ENCODE assay signal across 1 mouse cellular context in genomic region chr15:102404608-102405488, GRCm38 (mm10).
TF ChIP-seq lines count a peak whose summit lies in the region.

No protein-coding gene starts in this region.

TF ChIP-seq in CH12.LX, 34 proteins besides CTCF, POLR2A, EP300 and RAD21 (continued from another document):
- no peak for TF ChIP-seq ETS1 (conservative IDR thresholded peaks at IDR 0.05; ENCODE audit: low read depth, low read length)
- no peak for TF ChIP-seq CHD2 (IDR thresholded peaks at IDR 0.05; ENCODE audit: low read length)
- TF ChIP-seq ZNF384 (IDR thresholded peaks at IDR 0.05; ENCODE audit: low read depth, low read length), result no peak
- TF ChIP-seq CHD1 (IDR thresholded peaks at IDR 0.05; ENCODE audit: low read depth, low read length), result peak; percentile 92; the same call in 1 of the 2 replicates
- no peak for TF ChIP-seq NELFE (IDR thresholded peaks at IDR 0.05; ENCODE audit: low read depth, low read length)
- TF ChIP-seq ELF1 (IDR thresholded peaks at IDR 0.05; ENCODE audit: low read depth, low read length), result no peak
- no peak for TF ChIP-seq ZC3H11A (IDR thresholded peaks at IDR 0.05; ENCODE audit: low read depth, low read length)
- peak; percentile 82; the same call in 1 of the 2 replicates for TF ChIP-seq MYC (IDR thresholded peaks at IDR 0.05; ENCODE audit: low read depth, low read length)
- peak; percentile 42; the same call in 1 of the 2 replicates for TF ChIP-seq IRF4 (IDR thresholded peaks at IDR 0.05; ENCODE audit: low read depth, low read length)
- TF ChIP-seq MEF2A (IDR thresholded peaks at IDR 0.05; ENCODE audit: borderline replicate concordance, low read depth, low read length), result peak; percentile 76; the same call in 1 of the 2 replicates
- TF ChIP-seq NRF1 (IDR thresholded peaks at IDR 0.05; ENCODE audit: low read depth, low read length), result peak; percentile 62
- TF ChIP-seq JUND (conservative IDR thresholded peaks at IDR 0.05; ENCODE audit: low read depth, low read length), result no peak
- TF ChIP-seq HCFC1 (IDR thresholded peaks at IDR 0.05; ENCODE audit: low read depth, low read length), result no peak
- no peak for TF ChIP-seq ZMIZ1 (IDR thresholded peaks at IDR 0.05; ENCODE audit: low read depth, low read length)
- no peak for TF ChIP-seq PAX5 (IDR thresholded peaks at IDR 0.05; ENCODE audit: low read length)
- no peak for TF ChIP-seq USF1 (IDR thresholded peaks at IDR 0.05; ENCODE audit: low read depth, low read length)
- TF ChIP-seq TBP (conservative IDR thresholded peaks at IDR 0.05; ENCODE audit: low read depth, low read length), result no peak
- peak; percentile 86 for TF ChIP-seq UBTF (IDR thresholded peaks at IDR 0.05; ENCODE audit: low read depth, low read length)
- TF ChIP-seq POLR2AphosphoS2 (IDR thresholded peaks at IDR 0.05; ENCODE audit: low read depth, low read length), result peak; percentile 76
- TF ChIP-seq KAT2A (IDR thresholded peaks at IDR 0.05; ENCODE audit: insufficient replicate concordance, low read length), result no peak
- no peak for TF ChIP-seq MAFK (IDR thresholded peaks at IDR 0.05; ENCODE audit: insufficient replicate concordance, low read length)
- TF ChIP-seq TCF12 (IDR thresholded peaks at IDR 0.05; ENCODE audit: low read depth, low read length), result no peak
- TF ChIP-seq RCOR1 (conservative IDR thresholded peaks at IDR 0.05; ENCODE audit: low read depth, low read length), result peak; percentile 81; the same call in 1 of the 2 replicates
- peak; percentile 47; the same call in 1 of the 2 replicates for TF ChIP-seq BHLHE40 (IDR thresholded peaks at IDR 0.05; ENCODE audit: low read depth, low read length)
- no peak for TF ChIP-seq USF2 (conservative IDR thresholded peaks at IDR 0.05; ENCODE audit: low read depth, low read length)
- peak; percentile 84 for TF ChIP-seq SIN3A (IDR thresholded peaks at IDR 0.05; ENCODE audit: low read length)
- no peak for TF ChIP-seq SMC3 (IDR thresholded peaks at IDR 0.05; ENCODE audit: low read depth, low read length)
- TF ChIP-seq ZKSCAN1 (IDR thresholded peaks at IDR 0.05; ENCODE audit: borderline replicate concordance, low read depth, low read length), result no peak
- no peak; the same call in 1 of the 2 replicates for TF ChIP-seq MAX (IDR thresholded peaks at IDR 0.05; ENCODE audit: low read length)
- 0 out of 2 replicates have a peak, but pooled peaks have one; percentile 38 for TF ChIP-seq E2F4 (IDR thresholded peaks at IDR 0.05; ENCODE audit: insufficient replicate concordance, low read depth, low read length)
- no peak for TF ChIP-seq JUN (IDR thresholded peaks at IDR 0.05; ENCODE audit: insufficient read depth, low read depth, low read length)
- no peak for TF ChIP-seq MAZ (IDR thresholded peaks at IDR 0.05; ENCODE audit: low read depth, low read length)
- TF ChIP-seq MXI1 (IDR thresholded peaks at IDR 0.05; ENCODE audit: low read depth, low read length), result no peak; the same call in 1 of the 2 replicates
